Mouse (Mus musculus) retina, adult 2 months (tissue): ENCODE results near the gene Ap5s1.
A peak's percentile ranks its signal among the peaks of the same experiment; 100 is the strongest.

Experiments
- DNase-seq: peaks from one replicate; pipeline ENCODE4 v3.0.0-alpha.2; 2012; ENCODE audit warnings: low read depth, low spot score

Ap5s1 gene

GRCm38 (mm10) chr2:131206778-131207177 is at the start of gene Ap5s1:
Ap5s1 (plus strand) TSS chr2:131207078.
- DNase-seq, result no peak

- no peak for DNase-seq
These were observed 47.4 kb upstream of the Ap5s1 start for GRCm38 (mm10) chr2:131159491-131159910.

- DNase-seq, result peak; percentile 95
These were observed 46.8 kb upstream of the Ap5s1 start, which contains the start of gene 1700037H04Rik for GRCm38 (mm10) chr2:131159938-131160581. 1700037H04Rik (minus strand) TSS chr2:131160081.

GRCm38 (mm10) chr2:131160671-131161111 is 46.2 kb upstream of the Ap5s1 start:
- DNase-seq, result no peak

GRCm38 (mm10) chr2:131163924-131164323 is 43.0 kb upstream of the Ap5s1 start:
- DNase-seq, result no peak

- no peak for DNase-seq
These were observed 40.7 kb upstream of the Ap5s1 start for GRCm38 (mm10) chr2:131166172-131166571.

GRCm38 (mm10) chr2:131167984-131168383 is 38.9 kb upstream of the Ap5s1 start:
- no peak for DNase-seq

- DNase-seq, result no peak
These were observed 38.0 kb upstream of the Ap5s1 start for GRCm38 (mm10) chr2:131168914-131169313.

- no peak for DNase-seq
These were observed 35.9 kb upstream of the Ap5s1 start for GRCm38 (mm10) chr2:131170936-131171335.

- DNase-seq, result no peak
These were observed 35.3 kb upstream of the Ap5s1 start for GRCm38 (mm10) chr2:131171401-131172104.

- no peak for DNase-seq
These were observed 34.6 kb upstream of the Ap5s1 start for GRCm38 (mm10) chr2:131172322-131172721.

- DNase-seq, result peak; percentile 82
These were observed 32.2 kb upstream of the Ap5s1 start for GRCm38 (mm10) chr2:131174700-131175099.

GRCm38 (mm10) chr2:131175286-131175944 is 31.5 kb upstream of the Ap5s1 start:
- no peak for DNase-seq

- DNase-seq, result no peak
These were observed 31.0 kb upstream of the Ap5s1 start for GRCm38 (mm10) chr2:131175945-131176309.

GRCm38 (mm10) chr2:131176491-131176890 is 30.4 kb upstream of the Ap5s1 start:
- DNase-seq, result no peak

- DNase-seq, result no peak
These were observed 28.9 kb upstream of the Ap5s1 start for GRCm38 (mm10) chr2:131177932-131178331.

- no peak for DNase-seq
These were observed 28.0 kb upstream of the Ap5s1 start for GRCm38 (mm10) chr2:131178828-131179245.

GRCm38 (mm10) chr2:131179246-131179886 is 27.5 kb upstream of the Ap5s1 start:
- no peak for DNase-seq

GRCm38 (mm10) chr2:131179990-131180587 is 26.8 kb upstream of the Ap5s1 start, which contains the start of gene Cenpb:
Cenpb (minus strand) TSS chr2:131180067.
- DNase-seq, result peak; percentile 68

- no peak for DNase-seq
These were observed 20.5 kb upstream of the Ap5s1 start for GRCm38 (mm10) chr2:131186343-131186742.

GRCm38 (mm10) chr2:131186771-131187601 is 19.9 kb upstream of the Ap5s1 start, which contains the start of the genes Cdc25b and Spef1:
Cdc25b (plus strand) TSS chr2:131186949.
Spef1 (minus strand) TSS chr2:131187282.
- DNase-seq, result no peak
